Mouse (Mus musculus) gastrocnemius, postnatal 10 days (tissue): ENCODE results near the gene Pcf11. TPM values are rescaled to one million over a fixed set of nuclear protein-coding genes. Genes with fewer than 3 reads are reported as not detected.

Experiments
- DNase-seq: peaks from one replicate; pipeline ENCODE4 v3.0.0; 2021; ENCODE audit warnings: mixed read lengths
- total RNA-seq, 2 experiments: library from RNA; stranded (reverse); gene quantifications; 2 replicates each; pipeline ENCODE4 v1.2.3; 2021

Pcf11 gene
- total RNA-seq, 2 experiments from 2014 or later = 24.6 to 34.6 TPM

- peak; percentile 91 for DNase-seq
These were observed 32.6 kb downstream of the Pcf11 start, which contains the start of gene Ankrd42 for GRCm38 (mm10) chr7:92637021-92637625. Gene Ankrd42, minus strand, starts transcription at chr7:92637142.

GRCm38 (mm10) chr7:92636295-92637011 is 33.3 kb downstream of the Pcf11 start:
- DNase-seq = no peak

GRCm38 (mm10) chr7:92630167-92630566 is 39.6 kb downstream of the Pcf11 start:
- DNase-seq = no peak

- no peak for DNase-seq
These were observed 45.2 kb downstream of the Pcf11 start for GRCm38 (mm10) chr7:92624488-92624887.

GRCm38 (mm10) chr7:92610830-92611229 is 58.9 kb downstream of the Pcf11 start:
- no peak for DNase-seq

- no peak for DNase-seq
These were observed 64.8 kb downstream of the Pcf11 start for GRCm38 (mm10) chr7:92604961-92605360.

Other genes with a start within 250 kb of the Pcf11 start
- gene Ccdc90b, start 108.8 kb downstream of the Pcf11 start, total RNA-seq = 10 to 100 TPM; 24.8 to 26.2 TPM
- gene Ankrd42, start 32.8 kb downstream of the Pcf11 start, total RNA-seq = 1 to 10 TPM; 1.0 to 1.9 TPM
- gene Rab30, start 71.7 kb upstream of the Pcf11 start, total RNA-seq = 1 to 10 TPM; 7.4 to 8.2 TPM
- gene Ddias, start 204.3 kb upstream of the Pcf11 start, total RNA-seq = 1 to 10 TPM in 1 of 2 experiments, under 1 TPM in 1; 0.82 to 1.4 TPM
- 10 to 100 TPM; 22.4 to 30.9 TPM for gene Prcp, start 204.5 kb upstream of the Pcf11 start, total RNA-seq